Mouse (Mus musculus) small intestine, adult 2 months (tissue): ENCODE measurements around the gene Fam71b. TPM values are rescaled to one million over a fixed set of nuclear protein-coding genes. Genes with fewer than 3 reads are reported as not detected.
"Not testable (repeated sequence)": the region's sequence is repeated elsewhere in the genome, so short reads cannot be mapped to it uniquely, and the experiment has no call there.

Experiments used
- H3K27ac ChIP-seq: fragments of 200-500 bp; 2 replicates; pipeline ENCODE4 v1.5.1; 2012; ENCODE audit warnings: low read depth, low read length, control low read depth, inconsistent platforms; ENCODE audit not compliant: insufficient read depth
- H3K27me3 ChIP-seq: fragments of 200-500 bp; 2 replicates; pipeline ENCODE4 v1.6.1; 2012; ENCODE audit warnings: mild to moderate bottlenecking, moderate library complexity, low read length, inconsistent platforms; ENCODE audit not compliant: control insufficient read depth, insufficient read depth
- H3K36me3 ChIP-seq: fragments of 200-500 bp; 2 replicates; pipeline ENCODE4 v1.6.1; 2012; ENCODE audit warnings: mild to moderate bottlenecking, low read length, control low read depth, inconsistent platforms; ENCODE audit not compliant: control insufficient read depth, insufficient read depth
- H3K4me1 ChIP-seq: fragments of 200-500 bp; 2 replicates; pipeline ENCODE4 v1.6.1; 2012; ENCODE audit warnings: low read length, inconsistent platforms, mixed read lengths; ENCODE audit not compliant: control insufficient read depth, insufficient read depth, insufficient read length
- H3K4me3 ChIP-seq: fragments of 200-500 bp; 2 replicates; pipeline ENCODE4 v1.5.1; 2012; ENCODE audit warnings: low read depth, mild to moderate bottlenecking, control low read depth, inconsistent platforms, low read length, moderate library complexity
- CTCF ChIP-seq: fragments of 200-500 bp; IDR thresholded peaks from 2 replicates; pipeline ENCODE4 v1.5.1; 2012; ENCODE audit warnings: low read depth, mild to moderate bottlenecking, control low read depth, inconsistent platforms, low read length, moderate library complexity, mixed read lengths; ENCODE audit not compliant: insufficient replicate concordance, insufficient read length; ENCODE audit errors: extremely low read depth
- POLR2A ChIP-seq: fragments of 200-500 bp; IDR thresholded peaks from 2 replicates; pipeline ENCODE4 v1.6.1; 2012; ENCODE audit warnings: low read depth, mild to moderate bottlenecking, control low read depth, inconsistent platforms, low read length, moderate library complexity
- WGBS: fragments of 180-500 bp; shearing (Covaris S2); methylation state at CpG from one replicate; pipeline ENCODE4 v1.1.7; 2018; 5-methylcytosine and 5-hydroxymethylcytosine counted together
- polyA plus RNA-seq: library from polyadenylated mRNA; depleted of rRNA; stranded (reverse); fragments of >200 nt; gene quantifications from 2 replicates; pipeline ENCODE4 v1.2.3, GENCODE M21; 2012

Gene Fam71b
- polyA plus RNA-seq, 1 experiment: 0.38 TPM

DNA sequence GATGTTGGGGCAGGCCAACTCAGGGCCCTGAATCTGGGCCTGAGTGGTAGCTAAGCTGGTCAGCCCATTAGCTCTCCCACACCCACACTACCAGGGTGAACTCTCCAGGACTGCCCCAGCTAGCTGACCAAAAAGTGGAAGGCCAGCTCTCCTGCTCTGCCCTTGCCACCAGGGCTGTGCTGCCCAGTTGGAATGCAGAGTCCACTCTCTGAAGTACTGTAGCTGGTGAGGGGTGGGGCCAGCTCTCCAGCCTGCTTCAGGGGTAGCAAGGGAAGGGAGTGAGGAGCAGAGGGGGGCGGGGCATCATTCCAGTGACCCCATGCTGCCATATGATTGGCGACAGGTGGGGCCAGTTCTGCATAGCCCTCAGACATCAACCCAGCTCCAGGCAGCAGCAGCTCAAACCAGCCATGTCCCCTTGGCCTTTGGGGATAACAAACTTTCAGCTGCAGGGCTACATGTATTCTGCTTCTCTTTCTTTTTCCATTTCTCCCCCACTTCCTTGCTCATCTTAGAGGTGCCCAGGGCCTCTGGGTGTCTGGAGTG lies 13.7 kb downstream of the Fam71b start:
- 49% methylated on average over 2 of the region's 2 CpGs for WGBS
- H3K4me3 ChIP-seq: no peak overlapping the region

GRCm38 (mm10) chr11:46418438-46418837 lies 22.1 kb downstream of the Fam71b start:
- H3K27me3 ChIP-seq: no peaks in the 10 kb centered on the region
- H3K4me1 ChIP-seq: no peaks in the 10 kb centered on the region
- 44% methylated on average over 1 of the region's 1 CpGs for WGBS
- TF ChIP-seq CTCF (no peak), POLR2A (no peak)
- no peak overlapping the region for H3K27ac ChIP-seq
- H3K36me3 ChIP-seq: no peaks in the 10 kb centered on the region
- no peak overlapping the region for H3K4me3 ChIP-seq

More for the DNA sequence above, 13.7 kb downstream of the Fam71b start:
- TF ChIP-seq POLR2A (no peak), CTCF (no peak)
- no peak overlapping the region for H3K27ac ChIP-seq
- H3K36me3 ChIP-seq: no peaks in the 10 kb centered on the region
- no peaks in the 10 kb centered on the region for H3K4me1 ChIP-seq
- H3K27me3 ChIP-seq: no peaks in the 10 kb centered on the region

DNA sequence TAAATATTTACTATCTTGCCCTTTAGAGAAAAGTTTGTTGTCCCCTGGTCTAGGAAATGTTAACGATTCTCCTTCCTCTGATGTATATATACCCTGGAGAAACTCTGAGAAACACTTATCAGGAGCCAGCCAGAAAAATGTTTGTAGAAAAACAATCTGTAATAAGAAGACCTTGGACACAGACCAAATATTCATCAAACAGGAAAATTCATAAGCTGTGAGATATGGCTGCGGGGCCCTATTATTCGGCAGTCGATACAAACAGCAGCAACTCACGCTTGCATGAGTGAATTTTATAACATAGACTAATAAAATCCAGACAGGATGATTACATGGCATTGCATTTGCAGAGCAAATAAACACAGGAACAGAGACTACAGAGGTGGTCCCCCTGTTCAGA lies 22.5 kb downstream of the Fam71b start:
- H3K4me1 ChIP-seq: no peaks in the 10 kb centered on the region
- TF ChIP-seq CTCF: no peak
- TF ChIP-seq POLR2A: no peak
- H3K27ac ChIP-seq: no peak overlapping the region
- H3K27me3 ChIP-seq: no peaks in the 10 kb centered on the region
- H3K36me3 ChIP-seq: no peaks in the 10 kb centered on the region
- no peak overlapping the region for H3K4me3 ChIP-seq
- 69% methylated on average over 5 of the region's 5 CpGs for WGBS

GRCm38 (mm10) chr11:46421086-46421888 lies 24.9 kb downstream of the Fam71b start:
- no peak for TF ChIP-seq POLR2A
- TF ChIP-seq CTCF: no peak
- no peak overlapping the region for H3K27ac ChIP-seq

GRCm38 (mm10) chr11:46428131-46428530 lies 31.8 kb downstream of the Fam71b start:
- 44% methylated on average over 4 of the region's 4 CpGs for WGBS
- not testable (repeated sequence) for H3K4me1 ChIP-seq, H3K27me3 ChIP-seq, H3K36me3 ChIP-seq, H3K27ac ChIP-seq, H3K4me3 ChIP-seq

More at GRCm38 (mm10) chr11:46421086-46421888, 24.9 kb downstream of the Fam71b start:
- no peaks in the 10 kb centered on the region for H3K36me3 ChIP-seq
- H3K27me3 ChIP-seq: no peaks in the 10 kb centered on the region
- WGBS: 66% methylated on average over 8 of the region's 8 CpGs
- H3K4me3 ChIP-seq: no peak overlapping the region
- H3K4me1 ChIP-seq: no peaks in the 10 kb centered on the region

GRCm38 (mm10) chr11:46430123-46430522 lies 33.8 kb downstream of the Fam71b start:
- 68% methylated on average over 2 of the region's 2 CpGs for WGBS
- no peak overlapping the region for H3K27ac ChIP-seq
- TF ChIP-seq CTCF (no peak), POLR2A (no peak)
- no peaks in the 10 kb centered on the region for H3K36me3 ChIP-seq
- no peaks in the 10 kb centered on the region for H3K4me1 ChIP-seq
- no peaks in the 10 kb centered on the region for H3K27me3 ChIP-seq
- no peak overlapping the region for H3K4me3 ChIP-seq

GRCm38 (mm10) chr11:46431129-46431528 lies 34.8 kb downstream of the Fam71b start:
- Histone ChIP-seq H3K27me3 (no peaks in the 10 kb centered on the region), H3K36me3 (no peaks in the 10 kb centered on the region), H3K4me1 (no peaks in the 10 kb centered on the region), H3K27ac (no peak overlapping the region), H3K4me3 (no peak overlapping the region)
- peak; percentile 67; the same call in 1 of the 2 replicates for TF ChIP-seq CTCF
- no peak for TF ChIP-seq POLR2A
- WGBS: 39% methylated on average over 3 of the region's 3 CpGs
